Mouse (Mus musculus): ENCODE results near the gene Gm42906. TPM values are rescaled to one million over a fixed set of nuclear protein-coding genes. Genes with fewer than 3 reads are reported as not detected.
A peak's percentile ranks its signal among the peaks of the same experiment; 100 is the strongest.

The Gm42906 gene
- polyA plus RNA-seq, 1 experiment from 2014 or later: 0.66 TPM

DNA sequence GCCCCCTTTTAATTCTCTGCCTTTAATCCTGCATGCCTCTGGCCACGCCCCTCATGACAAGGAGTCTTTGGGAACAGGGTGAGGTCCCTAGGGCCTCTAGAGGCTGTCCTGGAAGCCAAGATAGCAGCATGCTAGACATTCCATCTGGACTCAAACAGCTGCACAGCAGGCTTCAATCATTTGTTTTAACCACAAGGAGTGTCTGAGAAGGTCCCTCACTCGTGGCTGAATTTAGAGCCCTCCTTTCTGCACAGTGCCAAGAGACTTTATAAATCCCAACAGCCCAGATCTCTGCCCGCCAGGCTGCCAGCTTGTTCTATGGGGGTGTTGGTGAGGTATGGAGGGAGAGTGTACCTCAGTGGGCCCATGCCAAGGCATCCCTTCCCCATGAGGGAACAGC is 273.2 kb downstream of the Gm42906 start:
- Histone ChIP-seq H3K9ac (replicated peaks; ENCODE audit: low read depth) (no peak overlapping the region), H3K27ac (ENCODE audit: low read length) (peak overlapping the region; percentile 88)
- peak; percentile 94 for DNase-seq (ENCODE audit: low spot score)

GRCm38 (mm10) chr5:151154030-151154429 is 273.9 kb downstream of the Gm42906 start:
- H3K9me3 ChIP-seq (ENCODE audit: low read length): no peaks in the 10 kb centered on the region
- no peak overlapping the region for H3K4me3 ChIP-seq (ENCODE audit: low read depth, low read length)
- ATAC-seq (no peak), DNase-seq (ENCODE audit: low spot score) (no peak)
- no peak overlapping the region for H3K4me2 ChIP-seq (replicated peaks; ENCODE audit: low read depth, low read length)
- 70% methylated on average over 4 of the region's 4 CpGs for WGBS
- TF ChIP-seq EP300 (IDR thresholded peaks at IDR 0.05) (no peak), CTCF (IDR thresholded peaks at IDR 0.05) (no peak)
- H3K9ac ChIP-seq (replicated peaks; ENCODE audit: low read depth): no peak overlapping the region
- no peaks in the 10 kb centered on the region for H3K27me3 ChIP-seq (replicated peaks; ENCODE audit: insufficient read depth, low read length)
- H3K36me3 ChIP-seq (ENCODE audit: insufficient read depth, low read length): no peaks in the 10 kb centered on the region
- H3K4me1 ChIP-seq (ENCODE audit: insufficient read depth, low read depth, low read length): peaks cover 13% of the 10 kb centered on the region; the same call in 1 of the 2 replicates
- peak overlapping the region; percentile 16 for H3K27ac ChIP-seq (ENCODE audit: low read length)

More for the DNA sequence above, 273.2 kb downstream of the Gm42906 start:
- Histone ChIP-seq H3K27me3 (replicated peaks; ENCODE audit: insufficient read depth, low read length) (no peaks in the 10 kb centered on the region), H3K36me3 (ENCODE audit: insufficient read depth, low read length) (no peaks in the 10 kb centered on the region), H3K4me3 (ENCODE audit: low read depth, low read length) (no peak overlapping the region), H3K4me2 (replicated peaks; ENCODE audit: low read depth, low read length) (no peak overlapping the region), H3K4me1 (ENCODE audit: insufficient read depth, low read depth, low read length) (peaks cover 13% of the 10 kb centered on the region; the same call in 1 of the 2 replicates), H3K9me3 (ENCODE audit: low read length) (no peaks in the 10 kb centered on the region)
- WGBS: 15% methylated on average over 3 of the region's 3 CpGs
- peak; percentile 95 for ATAC-seq
- TF ChIP-seq EP300 (IDR thresholded peaks at IDR 0.05) (peak; percentile 99), CTCF (IDR thresholded peaks at IDR 0.05) (peak; percentile 29)

DNA sequence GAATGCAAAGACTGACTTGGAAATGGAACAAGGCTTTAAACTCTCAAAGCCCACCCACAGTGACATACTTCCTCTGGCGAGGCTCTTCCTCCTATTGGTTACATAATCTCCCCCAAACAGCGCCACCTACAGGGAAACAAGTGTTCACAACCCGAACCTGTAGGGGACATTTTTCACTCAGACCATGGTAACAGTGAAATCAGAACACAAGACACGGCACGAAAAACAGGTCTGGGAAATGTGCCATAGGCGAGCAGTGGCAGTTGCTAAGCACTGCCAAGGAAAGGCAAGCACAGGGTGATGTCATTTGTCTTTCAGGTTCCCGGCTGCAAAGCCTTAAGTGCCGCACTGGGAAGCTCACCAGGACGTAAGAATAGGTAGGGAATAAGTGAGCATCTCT is 276.4 kb downstream of the Gm42906 start:
- WGBS: 63% methylated on average over 9 of the region's 9 CpGs
- H3K4me2 ChIP-seq (replicated peaks; ENCODE audit: low read depth, low read length): no peak overlapping the region
- TF ChIP-seq CTCF (IDR thresholded peaks at IDR 0.05): peak; percentile 48
- TF ChIP-seq EP300 (IDR thresholded peaks at IDR 0.05): no peak
- H3K4me3 ChIP-seq (ENCODE audit: low read depth, low read length): no peak overlapping the region
- H3K9ac ChIP-seq (replicated peaks; ENCODE audit: low read depth): no peak overlapping the region
- ATAC-seq (no peak), DNase-seq (ENCODE audit: low spot score) (peak; percentile 69)
- H3K27ac ChIP-seq (ENCODE audit: low read length): no peak overlapping the region; the same call in 1 of the 2 replicates
- H3K36me3 ChIP-seq (ENCODE audit: insufficient read depth, low read length): no peaks in the 10 kb centered on the region
- H3K27me3 ChIP-seq (replicated peaks; ENCODE audit: insufficient read depth, low read length): no peaks in the 10 kb centered on the region
- no peaks in the 10 kb centered on the region for H3K9me3 ChIP-seq (ENCODE audit: low read length)
- H3K4me1 ChIP-seq (ENCODE audit: insufficient read depth, low read depth, low read length): peaks cover 13% of the 10 kb centered on the region; the same call in 1 of the 2 replicates

DNA sequence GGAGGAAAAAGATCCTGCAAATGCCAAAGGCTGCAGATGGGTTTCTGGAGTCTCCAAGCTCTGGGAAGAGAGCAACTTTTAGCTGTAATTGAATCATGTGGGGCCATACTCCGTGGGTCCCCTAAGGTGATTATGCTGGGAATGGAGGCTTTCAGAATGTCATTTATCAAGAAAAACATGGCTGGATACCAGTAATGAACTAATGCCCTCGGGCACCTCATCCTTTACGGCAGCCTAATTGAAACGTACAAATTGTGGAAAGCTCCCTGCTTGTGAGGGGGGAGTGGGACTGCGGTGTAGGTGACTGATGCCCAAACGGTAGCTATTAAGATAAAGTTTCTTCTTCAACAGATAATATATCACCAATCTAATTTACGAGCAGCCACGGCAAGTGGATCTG is 278.5 kb downstream of the Gm42906 start:
- no peak for DNase-seq (ENCODE audit: low spot score)
- H3K4me3 ChIP-seq (ENCODE audit: low read depth, low read length): no peak overlapping the region
- no peak overlapping the region for H3K4me2 ChIP-seq (replicated peaks; ENCODE audit: low read depth, low read length)
- H3K27me3 ChIP-seq (replicated peaks; ENCODE audit: insufficient read depth, low read length): no peaks in the 10 kb centered on the region
- ATAC-seq: no peak
- H3K9me3 ChIP-seq (ENCODE audit: low read length): no peaks in the 10 kb centered on the region
- H3K36me3 ChIP-seq (ENCODE audit: insufficient read depth, low read length): no peaks in the 10 kb centered on the region
- TF ChIP-seq CTCF (IDR thresholded peaks at IDR 0.05) (no peak), EP300 (IDR thresholded peaks at IDR 0.05) (no peak)
- no peak overlapping the region for H3K27ac ChIP-seq (ENCODE audit: low read length)
- H3K4me1 ChIP-seq (ENCODE audit: insufficient read depth, low read depth, low read length): peaks cover under 1% of the 10 kb centered on the region; the same call in 1 of the 2 replicates
- no peak overlapping the region for H3K9ac ChIP-seq (replicated peaks; ENCODE audit: low read depth)
- WGBS: 56% methylated on average over 8 of the region's 8 CpGs

DNA sequence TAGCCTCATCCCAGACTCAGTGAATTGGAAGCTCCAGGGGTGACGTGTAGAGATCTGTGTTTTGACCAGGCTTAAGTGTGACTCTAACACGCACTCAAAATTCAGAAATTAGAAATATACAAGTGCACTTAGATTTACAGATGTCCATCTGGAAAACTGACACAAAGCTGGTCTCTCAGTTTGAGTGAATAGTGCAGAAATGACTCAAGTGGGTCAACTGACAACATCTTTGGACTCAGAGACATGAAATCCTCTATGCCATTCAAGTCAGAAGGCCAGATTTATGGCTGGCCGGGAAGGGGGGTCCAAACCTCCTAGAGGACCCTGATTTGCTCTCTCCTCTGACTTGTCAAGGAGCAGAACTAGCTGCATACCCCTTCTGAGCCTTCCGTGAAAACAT is 279.9 kb downstream of the Gm42906 start:
- Histone ChIP-seq H3K9ac (replicated peaks; ENCODE audit: low read depth) (no peak overlapping the region), H3K9me3 (ENCODE audit: low read length) (no peaks in the 10 kb centered on the region)

DNA sequence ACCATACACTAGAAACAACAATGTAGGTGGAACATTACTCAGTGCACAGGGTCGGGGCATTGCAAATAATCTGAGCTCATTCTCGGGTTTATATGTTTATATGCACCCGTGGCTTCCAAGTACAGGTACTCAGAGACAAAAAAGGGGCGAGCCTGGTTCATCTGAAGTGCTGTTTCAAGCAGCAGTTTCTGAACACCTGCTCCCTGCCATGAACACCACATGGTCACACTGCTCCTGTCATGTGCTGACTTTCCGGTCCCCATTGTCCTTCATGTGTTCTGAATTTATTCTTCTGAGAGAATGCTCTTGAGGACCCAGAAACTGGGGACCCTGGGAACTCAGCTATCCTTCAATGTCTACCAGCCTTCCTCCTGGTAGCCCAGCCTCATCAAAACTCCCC is 282.2 kb downstream of the Gm42906 start:
- DNase-seq (ENCODE audit: low spot score) (peak; percentile 35), ATAC-seq (no peak)
- no peaks in the 10 kb centered on the region for H3K36me3 ChIP-seq (ENCODE audit: insufficient read depth, low read length)
- H3K9ac ChIP-seq (replicated peaks; ENCODE audit: low read depth): no peak overlapping the region
- no peaks in the 10 kb centered on the region for H3K9me3 ChIP-seq (ENCODE audit: low read length)
- WGBS: 48% methylated on average over 5 of the region's 5 CpGs
- H3K4me1 ChIP-seq (ENCODE audit: insufficient read depth, low read depth, low read length): peaks cover 21% of the 10 kb centered on the region
- H3K4me3 ChIP-seq (ENCODE audit: low read depth, low read length): no peak overlapping the region
- H3K27me3 ChIP-seq (replicated peaks; ENCODE audit: insufficient read depth, low read length): no peaks in the 10 kb centered on the region
- no peak overlapping the region for H3K4me2 ChIP-seq (replicated peaks; ENCODE audit: low read depth, low read length)
- H3K27ac ChIP-seq (ENCODE audit: low read length): no peak overlapping the region
- TF ChIP-seq CTCF (IDR thresholded peaks at IDR 0.05) (no peak), EP300 (IDR thresholded peaks at IDR 0.05) (no peak)

More for the DNA sequence above, 279.9 kb downstream of the Gm42906 start:
- DNase-seq (ENCODE audit: low spot score) (no peak), ATAC-seq (no peak)
- H3K27ac ChIP-seq (ENCODE audit: low read length): no peak overlapping the region
- no peak overlapping the region for H3K4me2 ChIP-seq (replicated peaks; ENCODE audit: low read depth, low read length)
- TF ChIP-seq CTCF (IDR thresholded peaks at IDR 0.05): no peak
- H3K36me3 ChIP-seq (ENCODE audit: insufficient read depth, low read length): no peaks in the 10 kb centered on the region
- H3K27me3 ChIP-seq (replicated peaks; ENCODE audit: insufficient read depth, low read length): no peaks in the 10 kb centered on the region
- 83% methylated on average over 4 of the region's 4 CpGs for WGBS
- H3K4me3 ChIP-seq (ENCODE audit: low read depth, low read length): no peak overlapping the region
- H3K4me1 ChIP-seq (ENCODE audit: insufficient read depth, low read depth, low read length): peaks cover 10% of the 10 kb centered on the region; the same call in 1 of the 2 replicates

DNA sequence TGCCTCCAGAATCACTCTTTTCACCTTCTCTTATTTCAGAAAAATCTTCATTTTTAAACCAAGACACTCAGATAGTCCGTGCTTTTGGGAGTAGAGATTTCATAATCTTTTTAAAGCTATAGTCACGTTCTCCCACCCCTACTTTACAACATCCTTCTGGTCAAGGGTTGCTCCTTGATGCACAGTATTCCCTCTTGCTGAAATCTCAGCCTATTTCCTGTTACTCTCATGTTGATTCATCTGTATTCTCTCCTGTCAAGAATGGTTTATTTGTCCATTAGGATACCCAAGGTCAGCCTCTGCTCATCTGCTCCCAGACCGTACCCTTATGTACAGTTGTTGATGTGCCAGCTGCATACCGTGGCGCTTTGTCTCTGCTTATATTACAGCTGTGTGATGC is 284.0 kb downstream of the Gm42906 start:
- Histone ChIP-seq H3K4me3 (ENCODE audit: low read depth, low read length) (no peak overlapping the region), H3K27me3 (replicated peaks; ENCODE audit: insufficient read depth, low read length) (no peaks in the 10 kb centered on the region), H3K27ac (ENCODE audit: low read length) (peak overlapping the region; percentile 73), H3K9ac (replicated peaks; ENCODE audit: low read depth) (no peak overlapping the region), H3K4me2 (replicated peaks; ENCODE audit: low read depth, low read length) (no peak overlapping the region), H3K4me1 (ENCODE audit: insufficient read depth, low read depth, low read length) (peaks cover 21% of the 10 kb centered on the region), H3K36me3 (ENCODE audit: insufficient read depth, low read length) (no peaks in the 10 kb centered on the region), H3K9me3 (ENCODE audit: low read length) (no peaks in the 10 kb centered on the region)
- DNase-seq (ENCODE audit: low spot score) (peak; percentile 63), ATAC-seq (no peak)
- 40% methylated on average over 5 of the region's 5 CpGs for WGBS
- peak; percentile 14; the same call in 1 of the 2 replicates for TF ChIP-seq EP300 (IDR thresholded peaks at IDR 0.05)
- no peak for TF ChIP-seq CTCF (IDR thresholded peaks at IDR 0.05)

Measured in lung, postnatal 0 days (tissue).